Mouse (Mus musculus) granulocyte monocyte progenitor cell, adult 5-6 weeks (primary cell): Measurements from ENCODE around the gene Lrrc32. TPM values are rescaled to one million over a fixed set of nuclear protein-coding genes. Genes with fewer than 3 reads are reported as not detected.
A peak's percentile ranks its signal among the peaks of the same experiment; 100 is the strongest.

ENCODE experiments used
- ATAC-seq: replicated peaks from 2 replicates; pipeline ENCODE4 v1.8.0; 2016; ENCODE audit warnings: mild to moderate bottlenecking, moderate TSS enrichment, inconsistent platforms; ENCODE audit not compliant: poor library complexity, severe bottlenecking
- total RNA-seq, 2 experiments: library from RNA; stranded (forward) in 1 of 2; stranded (reverse) in 1 of 2; fragments of 200-712, 200-1000 nt in 1 of 2; fragments of >200 nt in 1 of 2; fragmentation: Nextera tagmentation in 1 of 2; gene quantifications; 2 replicates each; pipeline ENCODE4 v1.2.3; 2014 to 2017

The Lrrc32 gene
- total RNA-seq, 2 experiments from 2014 or later, result not detected

DNA sequence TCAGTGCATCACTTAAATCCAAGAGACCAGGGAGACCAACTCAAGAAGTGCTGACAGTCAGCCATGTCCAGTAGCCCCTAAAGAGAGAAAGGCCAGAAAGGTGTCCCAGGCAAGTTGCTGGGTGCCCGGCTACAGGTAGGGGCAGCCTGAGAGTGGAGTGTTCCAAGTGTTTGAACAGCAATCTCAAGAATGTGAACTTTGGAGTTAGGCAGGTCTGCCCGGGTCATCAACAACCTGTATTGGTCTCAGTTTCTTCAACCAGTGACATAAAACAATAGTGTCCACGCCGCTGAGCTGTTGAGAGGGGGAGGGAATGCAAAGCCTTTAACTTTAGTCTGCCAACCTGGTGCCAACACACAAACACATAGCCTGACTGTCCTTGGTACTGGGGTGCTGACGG lies 52.5 kb downstream of the Lrrc32 start:
- ATAC-seq, result no peak

DNA sequence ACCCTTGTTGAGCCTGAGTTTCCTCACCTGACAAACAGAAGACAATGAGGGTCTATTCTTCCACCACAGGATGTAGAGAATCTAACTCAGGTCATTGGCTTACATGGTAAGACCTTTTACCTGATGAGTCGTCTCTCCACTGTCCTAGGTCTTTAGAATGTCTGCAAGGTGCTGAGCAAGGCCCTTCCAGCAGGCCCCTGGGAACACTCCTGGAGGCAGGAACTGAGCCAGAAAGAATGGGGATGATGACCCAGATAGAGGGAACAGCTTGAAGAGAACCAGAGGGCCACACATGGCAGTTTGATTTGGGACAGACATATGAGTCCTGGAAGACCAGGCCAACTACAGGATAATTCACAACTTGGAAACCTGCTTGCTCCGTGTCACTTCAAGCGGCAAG lies 53.2 kb downstream of the Lrrc32 start:
- no peak for ATAC-seq

DNA sequence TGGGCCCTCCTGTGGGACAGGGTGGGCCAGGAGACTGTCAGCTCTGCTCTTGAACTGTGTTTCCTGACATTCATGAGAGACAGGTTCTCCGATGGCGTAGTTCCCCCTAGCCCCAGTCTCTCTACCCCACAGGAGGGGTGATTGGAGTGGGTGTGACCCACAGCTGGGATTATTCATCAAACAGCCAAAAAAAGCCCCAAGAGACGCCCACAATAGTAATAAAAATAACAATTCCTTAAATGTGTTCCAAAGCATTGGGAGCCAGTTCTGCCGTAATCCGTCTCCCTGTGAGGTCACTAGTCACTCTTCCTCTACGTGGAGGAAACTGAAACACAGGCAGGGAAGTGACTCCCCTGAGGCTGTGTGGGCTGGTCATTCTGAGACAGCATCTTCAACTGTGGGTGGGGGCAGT lies 53.7 kb downstream of the Lrrc32 start:
- peak; percentile 91 for ATAC-seq

DNA sequence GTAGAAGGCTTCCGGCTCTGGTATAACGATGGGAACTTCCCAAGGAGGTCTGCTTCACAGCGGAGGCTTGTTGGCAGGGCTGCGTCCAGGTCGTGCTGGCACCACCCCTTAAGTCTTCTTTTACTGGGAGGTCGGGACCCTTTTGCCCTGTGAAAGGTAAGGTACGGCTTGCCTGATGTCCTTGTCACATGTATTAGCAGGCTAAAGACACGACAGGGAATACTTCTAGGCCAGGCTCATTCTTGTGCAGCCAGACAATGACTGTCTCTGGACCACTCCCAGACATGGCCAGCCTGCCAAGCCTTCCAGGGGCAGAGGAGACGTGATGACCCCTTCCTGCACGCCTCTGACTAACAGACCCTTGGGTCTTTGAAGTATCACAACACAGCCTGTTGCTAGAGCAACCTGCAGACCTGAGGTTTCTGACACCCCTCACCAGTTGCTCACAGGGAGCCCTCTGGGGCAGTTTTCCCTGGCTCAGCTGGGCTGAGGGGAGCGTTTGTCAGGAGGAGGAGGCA lies 54.8 kb downstream of the Lrrc32 start:
- ATAC-seq, result no peak

DNA sequence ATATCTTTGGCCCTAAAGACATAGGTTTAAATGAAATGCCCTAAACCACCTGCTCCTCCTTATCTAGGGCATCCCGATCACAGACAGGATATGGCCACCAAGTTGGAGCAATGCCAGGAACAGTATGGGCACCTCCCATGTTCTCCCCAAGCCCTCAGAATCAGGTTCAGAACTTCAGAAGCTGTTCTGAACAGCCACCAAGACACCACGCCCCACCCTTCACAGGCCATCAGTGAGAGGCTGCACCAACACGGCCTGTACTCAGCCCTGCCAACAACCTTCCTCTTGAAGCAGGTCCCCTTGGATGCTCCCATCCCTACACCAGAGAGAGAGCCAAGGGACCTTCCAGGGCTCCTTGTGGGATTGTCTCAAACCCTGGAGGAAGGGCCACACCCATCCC lies 55.5 kb downstream of the Lrrc32 start:
- no peak for ATAC-seq

DNA sequence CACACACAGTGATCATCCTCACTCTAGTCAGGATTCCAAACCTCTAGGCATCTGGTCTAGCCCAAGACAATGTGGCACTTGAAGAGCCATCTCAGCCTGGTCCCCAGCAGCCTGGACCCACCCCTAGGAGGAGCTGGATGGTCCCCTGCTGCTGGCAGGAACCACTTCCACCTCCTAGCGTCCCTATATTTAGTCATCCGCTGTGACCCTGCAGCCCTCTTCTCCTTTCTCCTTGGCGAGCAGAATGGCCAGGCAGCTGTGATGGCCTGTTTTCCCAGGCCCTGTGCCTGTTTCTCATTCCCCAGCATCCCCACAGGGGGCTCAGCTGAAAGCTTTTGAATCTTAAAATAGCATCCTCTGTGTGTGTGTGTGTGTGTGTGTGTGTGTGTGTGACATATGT lies 59.8 kb downstream of the Lrrc32 start:
- ATAC-seq, result peak; percentile 84

DNA sequence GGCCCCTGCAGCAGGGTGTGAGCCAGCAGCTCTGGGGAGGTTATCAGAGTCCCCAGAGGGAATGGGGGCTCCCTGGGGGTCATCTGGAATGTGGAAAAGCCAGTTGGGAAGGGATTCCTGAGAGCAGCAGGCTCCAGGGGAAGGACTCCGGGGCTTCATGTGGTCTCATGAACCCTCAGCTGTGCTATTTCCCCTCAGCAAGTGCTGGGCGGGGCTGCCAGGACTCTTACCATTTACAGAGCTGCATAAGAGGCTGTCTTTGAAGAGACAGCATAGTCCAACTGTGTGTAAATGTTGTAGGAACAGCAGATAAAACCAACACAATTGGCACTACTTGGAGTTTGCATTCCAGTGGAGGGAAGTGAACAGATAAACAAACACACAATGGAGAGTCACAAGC lies 61.5 kb downstream of the Lrrc32 start:
- no peak for ATAC-seq

DNA sequence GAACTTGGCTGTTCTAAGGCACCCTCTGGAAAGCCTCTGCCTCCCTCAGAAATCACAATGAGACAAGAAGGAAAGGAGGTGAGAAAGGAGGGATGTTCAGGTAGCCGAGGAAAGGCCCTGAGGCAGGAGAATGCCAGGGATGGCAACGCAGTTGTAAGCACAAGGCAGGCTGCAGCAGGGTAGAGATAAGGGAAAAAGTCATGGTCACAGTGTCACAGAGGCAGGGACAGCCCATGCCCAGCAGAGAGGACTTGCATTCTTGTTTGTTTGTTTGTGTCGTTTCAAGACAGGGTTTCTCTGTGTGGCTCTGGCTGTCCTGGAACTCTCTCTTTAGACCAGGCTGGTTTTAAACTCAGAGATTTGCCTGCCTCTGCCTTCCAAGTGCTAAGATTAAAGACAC lies 62.0 kb downstream of the Lrrc32 start:
- ATAC-seq, result no peak

Other genes with a start within 250 kb of the Lrrc32 start
- gene Acer3, start 168.1 kb upstream of the Lrrc32 start, total RNA-seq (2014; fragmentation: Nextera tagmentation), result 42.7 and 49.6 TPM in 2 replicates
- gene Acer3, start 168.1 kb upstream of the Lrrc32 start, total RNA-seq (2017), result 42.1 and 48.8 TPM in 2 replicates
- 0.43 TPM in 1 of 2 replicates, not detected in the other for gene Tsku, start 128.0 kb upstream of the Lrrc32 start, total RNA-seq (2014; fragmentation: Nextera tagmentation)
- gene Tsku, start 128.0 kb upstream of the Lrrc32 start, total RNA-seq (2017), result not detected in 2 replicates
- not detected in 2 replicates for gene Gucy2d, start 48.9 kb upstream of the Lrrc32 start, total RNA-seq (2014; fragmentation: Nextera tagmentation)
- not detected in 2 replicates for gene Gucy2d, start 48.9 kb upstream of the Lrrc32 start, total RNA-seq (2017)
- 53.5 and 71.9 TPM in 2 replicates for gene Emsy, start 167.5 kb downstream of the Lrrc32 start, total RNA-seq (2014; fragmentation: Nextera tagmentation)
- gene Emsy, start 167.5 kb downstream of the Lrrc32 start, total RNA-seq (2017), result 20.5 and 25.7 TPM in 2 replicates
- 44.7 and 52.8 TPM in 2 replicates for gene Thap12, start 213.8 kb downstream of the Lrrc32 start, total RNA-seq (2014; fragmentation: Nextera tagmentation)
- 87.6 and 100 TPM in 2 replicates for gene Thap12, start 213.8 kb downstream of the Lrrc32 start, total RNA-seq (2017)